Mouse (Mus musculus) spleen, embryonic (tissue): ENCODE results near the gene Ccn1.

Experiments
- CTCF ChIA-PET: fragments of 350-600 bp; sonication (Branson Sonifier 250); formaldehyde crosslinking; loops from one replicate; lab custom pipeline; 2022; lab: Charles Lee

Ccn1 gene

GRCm38 (mm10) chr3:145619621-145620365 lies 30.0 kb downstream of the Ccn1 start:
- CTCF ChIA-PET = no interaction called here

DNA sequence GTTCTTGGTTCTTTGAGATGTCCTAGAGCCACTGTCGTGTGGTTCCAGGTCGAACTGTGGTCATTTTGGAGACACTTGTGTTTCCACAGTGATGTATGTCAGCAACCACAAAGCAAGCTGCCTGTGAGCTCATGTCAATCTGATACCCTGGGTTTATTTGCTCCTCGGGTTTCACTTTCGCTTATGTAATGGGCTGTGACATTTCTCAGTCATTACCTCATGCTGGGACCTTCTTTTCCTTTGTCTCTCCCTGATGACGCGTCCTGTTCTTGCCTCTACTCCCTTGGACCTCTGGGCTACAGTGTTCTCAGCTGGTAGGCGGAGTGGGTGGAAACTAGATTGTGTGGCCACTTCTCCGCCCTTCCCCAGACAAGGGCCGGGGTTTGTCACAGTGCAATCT lies 31.5 kb downstream of the Ccn1 start:
- CTCF ChIA-PET = no interaction called here

- CTCF ChIA-PET = no interaction called here
These were observed 35.2 kb downstream of the Ccn1 start for GRCm38 (mm10) chr3:145614362-145615115.

DNA sequence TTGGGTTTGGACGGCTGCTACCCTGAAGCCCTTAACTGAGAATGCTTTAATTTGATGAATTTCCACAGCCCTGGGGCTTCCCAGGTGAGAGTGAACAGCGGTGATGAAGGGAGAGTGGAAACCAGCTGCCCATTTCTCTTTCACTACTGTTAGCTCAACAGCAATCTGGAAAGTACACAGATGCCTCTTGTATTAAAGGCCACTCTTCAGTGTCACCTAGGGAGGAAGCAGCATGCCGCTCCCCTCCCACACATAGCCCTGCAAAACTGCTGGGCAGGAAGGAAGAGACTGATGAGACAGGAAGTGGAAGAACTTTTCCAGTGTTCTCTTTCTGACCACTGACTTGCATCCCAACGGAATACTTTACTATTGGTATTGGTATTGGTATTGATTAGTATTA lies 36.5 kb downstream of the Ccn1 start:
- CTCF ChIA-PET = no interaction called here

DNA sequence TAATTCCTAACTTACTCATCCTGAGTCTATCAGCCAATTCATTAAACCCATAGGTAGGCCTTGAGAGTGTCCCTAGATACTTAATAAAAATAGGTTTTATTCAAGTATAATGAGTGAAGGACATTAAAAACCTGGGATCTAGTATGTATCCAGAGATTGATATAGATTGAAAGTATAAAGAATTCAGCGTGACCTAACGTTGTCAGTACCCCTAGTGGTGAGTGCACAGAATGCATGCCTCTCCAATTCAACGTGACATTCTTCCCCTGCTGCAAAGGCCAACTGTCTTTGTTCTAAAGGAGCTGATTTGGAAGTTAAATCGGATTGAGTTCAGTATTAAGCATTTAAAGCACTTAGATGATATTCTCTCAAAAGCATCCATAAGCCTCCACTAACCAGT lies 37.1 kb downstream of the Ccn1 start:
- CTCF ChIA-PET = interaction anchor here (0.6 kb wide), 1 partner anchor 423 kb away, joined by 6 read pairs; no protein-coding TSS in a partner anchor

DNA sequence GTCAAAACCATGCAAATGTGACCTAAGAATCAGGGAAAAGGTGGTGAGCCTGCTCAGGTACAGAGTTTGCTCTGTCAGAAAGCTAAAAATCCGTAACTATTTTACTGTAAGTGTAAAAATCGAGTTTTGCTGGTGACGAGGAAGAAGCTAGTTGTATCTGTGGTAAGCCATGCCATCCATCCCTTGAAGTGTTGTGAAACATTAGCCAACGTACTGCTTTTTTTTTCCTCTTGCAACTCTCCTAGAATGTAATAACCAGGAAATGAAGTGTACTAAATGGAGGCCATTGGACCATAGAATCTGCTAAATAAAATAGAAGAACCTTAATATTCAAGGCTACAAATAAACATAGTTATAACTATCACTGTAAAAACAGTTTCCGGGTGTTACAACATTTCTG lies 41.5 kb downstream of the Ccn1 start:
- CTCF ChIA-PET = no interaction called here

DNA sequence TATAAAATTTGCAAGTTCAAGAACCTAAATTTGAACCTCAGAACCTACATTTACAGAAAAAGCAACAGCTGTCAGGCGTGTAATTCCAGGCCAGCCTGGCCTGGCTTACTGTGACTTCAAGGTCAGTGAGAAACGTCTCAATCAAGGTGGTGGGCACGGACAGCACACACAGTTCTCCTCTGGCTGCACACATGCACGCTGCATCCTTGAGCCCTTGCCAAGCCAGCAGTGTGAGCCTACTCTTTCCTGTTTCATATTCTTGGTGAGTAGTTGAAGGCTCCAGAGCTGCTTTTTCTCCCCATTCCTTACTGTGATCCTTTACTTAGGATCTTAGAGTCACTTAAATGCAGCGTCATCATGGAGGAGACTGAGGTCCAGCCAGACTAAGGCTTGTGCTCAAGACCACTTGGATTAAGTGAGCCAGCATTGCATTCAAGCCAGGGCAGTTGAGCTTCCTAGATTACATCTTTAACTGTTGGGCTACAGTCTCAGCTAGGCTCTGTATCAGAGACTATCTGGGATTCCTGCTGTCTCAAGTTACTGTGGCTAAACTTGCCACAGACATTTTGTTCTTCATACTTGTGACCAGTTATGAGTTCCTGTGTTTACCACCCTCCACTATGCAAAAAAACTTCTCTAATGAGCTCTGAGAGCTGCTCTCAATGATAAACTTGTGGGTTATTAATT lies 44.2 kb downstream of the Ccn1 start:
- CTCF ChIA-PET = no interaction called here

DNA sequence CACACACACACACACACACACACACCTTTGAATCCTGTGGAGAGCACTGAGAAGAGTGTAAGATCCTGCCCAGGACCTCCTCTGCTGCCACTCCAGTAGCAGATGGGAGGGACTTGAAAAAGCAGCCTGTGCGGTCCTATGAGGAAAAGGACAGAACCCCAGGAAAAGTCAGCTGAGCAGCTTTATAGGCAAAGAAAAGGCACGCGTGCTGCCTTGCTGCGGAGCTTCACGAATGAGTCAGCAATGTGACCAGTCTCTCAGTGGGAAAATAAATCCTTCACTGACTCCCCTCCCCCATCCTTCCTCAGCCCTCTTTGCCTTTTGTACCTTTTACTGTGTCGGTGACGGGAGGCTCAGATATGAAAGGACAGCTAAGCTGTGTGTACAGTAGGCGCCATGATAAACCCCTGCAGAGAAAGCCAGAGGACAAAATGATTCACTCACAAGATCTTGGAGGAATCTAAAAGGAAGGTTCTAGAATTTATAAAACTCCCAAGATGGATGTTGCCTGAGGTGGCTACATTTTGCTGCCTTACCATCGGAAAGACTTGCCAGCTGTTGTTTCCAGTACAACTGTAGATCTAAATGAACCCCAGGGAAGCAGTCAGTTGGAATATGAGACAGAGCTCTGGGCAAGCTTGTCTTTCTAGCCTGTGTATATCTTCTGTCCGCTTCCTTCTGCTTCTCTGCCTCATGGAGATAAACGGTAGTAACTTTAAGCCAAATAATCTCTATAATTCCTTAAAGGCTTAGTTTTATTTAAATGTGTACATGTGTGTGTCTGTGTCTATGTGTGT lies 47.2 kb downstream of the Ccn1 start:
- CTCF ChIA-PET = no interaction called here

- CTCF ChIA-PET = no interaction called here
These were observed 48.4 kb downstream of the Ccn1 start for GRCm38 (mm10) chr3:145601345-145601744.

DNA sequence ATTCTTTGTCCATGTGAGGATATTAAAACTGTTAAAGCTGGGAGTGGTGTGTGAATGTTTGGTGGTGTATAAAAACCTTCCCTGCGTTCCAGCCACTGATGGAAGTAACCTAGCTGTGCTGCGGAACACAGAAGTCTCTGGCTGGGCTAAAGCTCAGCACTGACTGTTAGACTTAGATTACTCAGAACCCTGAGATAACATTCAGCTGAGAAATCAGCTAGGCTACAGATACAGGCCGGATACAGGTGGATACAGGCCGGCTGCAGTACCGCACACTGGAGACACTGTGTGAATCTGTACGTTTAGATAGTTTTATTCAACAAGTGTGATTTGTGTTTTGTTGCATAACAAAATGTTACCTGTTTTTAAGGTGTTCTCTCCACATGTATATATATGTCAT lies 49.0 kb downstream of the Ccn1 start:
- CTCF ChIA-PET = no interaction called here

GRCm38 (mm10) chr3:145599059-145599458 lies 50.7 kb downstream of the Ccn1 start:
- CTCF ChIA-PET = no interaction called here
